Mouse (Mus musculus) urinary bladder, postnatal 36 days (tissue): ENCODE results near the gene Pitpnc1.

ENCODE experiments used
- DNase-seq, 2 experiments: peaks; one replicate each; pipeline ENCODE4 v3.0.0; 2022; ENCODE audit warnings: low spot score in 2 of 2, mixed read lengths in 1 of 2

Pitpnc1 gene

GRCm38 (mm10) chr11:107327326-107327725 lies 143.2 kb downstream of the Pitpnc1 start:
- no peak for DNase-seq

GRCm38 (mm10) chr11:107325739-107326725 lies 144.5 kb downstream of the Pitpnc1 start:
- no peak for DNase-seq

- no peak for DNase-seq
Observed at GRCm38 (mm10) chr11:107325226-107325625, 145.3 kb downstream of the Pitpnc1 start.

GRCm38 (mm10) chr11:107323173-107323572 lies 147.3 kb downstream of the Pitpnc1 start:
- DNase-seq = no peak

- DNase-seq = no peak
Observed at GRCm38 (mm10) chr11:107322226-107322625, 148.3 kb downstream of the Pitpnc1 start.

- DNase-seq = no peak
Observed at GRCm38 (mm10) chr11:107321819-107322218, 148.7 kb downstream of the Pitpnc1 start.

GRCm38 (mm10) chr11:107319861-107320260 lies 150.6 kb downstream of the Pitpnc1 start:
- DNase-seq = no peak

GRCm38 (mm10) chr11:107317653-107318281 lies 152.7 kb downstream of the Pitpnc1 start:
- DNase-seq = no peak

- DNase-seq = no peak
Observed at GRCm38 (mm10) chr11:107315475-107315874, 155.0 kb downstream of the Pitpnc1 start.

GRCm38 (mm10) chr11:107310338-107311121 lies 160.0 kb downstream of the Pitpnc1 start:
- no peak for DNase-seq

GRCm38 (mm10) chr11:107306170-107306569 lies 164.3 kb downstream of the Pitpnc1 start:
- DNase-seq = no peak

- DNase-seq = no peak
Observed at GRCm38 (mm10) chr11:107302141-107302540, 168.4 kb downstream of the Pitpnc1 start.

GRCm38 (mm10) chr11:107300235-107300634 lies 170.3 kb downstream of the Pitpnc1 start:
- no peak for DNase-seq

GRCm38 (mm10) chr11:107299511-107300120 lies 170.9 kb downstream of the Pitpnc1 start:
- no peak for DNase-seq

- no peak for DNase-seq
Observed at GRCm38 (mm10) chr11:107296176-107296575, 174.3 kb downstream of the Pitpnc1 start.

GRCm38 (mm10) chr11:107292036-107292435 lies 178.5 kb downstream of the Pitpnc1 start:
- DNase-seq = peak; percentile 1 to 13

GRCm38 (mm10) chr11:107288186-107288563 lies 182.3 kb downstream of the Pitpnc1 start:
- no peak for DNase-seq

- no peak for DNase-seq
Observed at GRCm38 (mm10) chr11:107287215-107288185, 183.0 kb downstream of the Pitpnc1 start.

GRCm38 (mm10) chr11:107285731-107286130 lies 184.8 kb downstream of the Pitpnc1 start:
- DNase-seq = no peak

- no peak for DNase-seq
Observed at GRCm38 (mm10) chr11:107283632-107284031, 186.9 kb downstream of the Pitpnc1 start.
